Mouse (Mus musculus) T-helper 1 cell (primary cell): ENCODE measurements around the gene Apoa1.

Experiments
- in situ Hi-C: fragments of 300-600 bp; cut with MboI, MseI; formaldehyde crosslinking; loops from one replicate; pipeline ENCODE4 v1.15.1; 2025; ENCODE audit warnings: high pct_unique_total_duplicates

The Apoa1 gene

GRCm38 (mm10) chr9:46256658-46257385 is 28.4 kb downstream of the Apoa1 start:
- in situ Hi-C loops = no loop called here

GRCm38 (mm10) chr9:46257546-46257945 is 29.2 kb downstream of the Apoa1 start:
- in situ Hi-C loops = no loop called here

- in situ Hi-C loops = no loop called here
Observed at GRCm38 (mm10) chr9:46259111-46259510, 30.7 kb downstream of the Apoa1 start.

- in situ Hi-C loops = no loop called here
Observed at GRCm38 (mm10) chr9:46261131-46261530, 32.8 kb downstream of the Apoa1 start.

- in situ Hi-C loops = loop anchor here (5.0 kb wide), 1 partner anchor 71 kb away; no protein-coding TSS in a partner anchor
Observed at GRCm38 (mm10) chr9:46268343-46268873, 40.0 kb downstream of the Apoa1 start, which contains the start of gene Apoa5. Gene Apoa5, plus strand, starts transcription at chr9:46268633.

GRCm38 (mm10) chr9:46269125-46269524 is 40.7 kb downstream of the Apoa1 start:
- in situ Hi-C loops = loop anchor here (5.0 kb wide), 1 partner anchor 72 kb away; no protein-coding TSS in a partner anchor

GRCm38 (mm10) chr9:46270782-46271181 is 42.4 kb downstream of the Apoa1 start:
- in situ Hi-C loops = no loop called here

GRCm38 (mm10) chr9:46272070-46272469 is 43.7 kb downstream of the Apoa1 start:
- in situ Hi-C loops = no loop called here

GRCm38 (mm10) chr9:46272677-46273454 is 44.5 kb downstream of the Apoa1 start, which contains the start of gene Zpr1:
Gene Zpr1, plus strand, starts transcription at chr9:46273064.
- in situ Hi-C loops = no loop called here

GRCm38 (mm10) chr9:46274494-46274893 is 46.1 kb downstream of the Apoa1 start:
- in situ Hi-C loops = no loop called here
